Mouse (Mus musculus) fibroblast of lung, adult 2 months (primary cell): Measurements from ENCODE around the gene Il1rn.

Source experiments
- DNase-seq: peaks from one replicate; pipeline ENCODE4 v3.0.0-alpha.2; 2011; ENCODE audit warnings: low read depth

Il1rn gene

GRCm38 (mm10) chr2:24382456-24383230 is 46.0 kb downstream of the Il1rn start:
- DNase-seq: no peak

- no peak for DNase-seq
These were observed 47.0 kb downstream of the Il1rn start for GRCm38 (mm10) chr2:24383636-24384035.

GRCm38 (mm10) chr2:24384393-24384792 is 47.7 kb downstream of the Il1rn start:
- no peak for DNase-seq

- no peak for DNase-seq
These were observed 48.7 kb downstream of the Il1rn start for GRCm38 (mm10) chr2:24385111-24385961.

GRCm38 (mm10) chr2:24386158-24386963 is 49.7 kb downstream of the Il1rn start:
- DNase-seq: no peak

- DNase-seq: no peak
These were observed 50.3 kb downstream of the Il1rn start for GRCm38 (mm10) chr2:24386964-24387320.

- no peak for DNase-seq
These were observed 51.0 kb downstream of the Il1rn start for GRCm38 (mm10) chr2:24387361-24388283.

GRCm38 (mm10) chr2:24393251-24393650 is 56.6 kb downstream of the Il1rn start:
- DNase-seq: no peak

GRCm38 (mm10) chr2:24397115-24397514 is 60.5 kb downstream of the Il1rn start:
- no peak for DNase-seq

- DNase-seq: no peak
These were observed 64.1 kb downstream of the Il1rn start for GRCm38 (mm10) chr2:24400711-24401110.
